Comparison of ENCODE assay signal across 19 mouse cellular contexts in genomic region chr13:83883821-83884220, GRCm38 (mm10).
DNase-seq lines count a peak whose midpoint lies in the region; ATAC-seq and TF ChIP-seq lines count a peak whose summit lies in the region.
"Had no signal": no experiment of that assay in that cellular context is flagged by ENCODE, and none has a peak within 500 bp of the region (broad histone marks: within the 10 kb centered on the region; RNA-seq: fewer than 3 reads in every experiment).

No protein-coding gene starts in this region.

- peak; percentile 71 for DNase-seq in brain, embryonic 14.5 days (ENCODE audit: low read depth)
- DNase-seq in forebrain, embryonic 10.5 days (ENCODE audit: extremely low spot score, low spot score) = no peak
- DNase-seq in forebrain, postnatal 0 days = no peak
- DNase-seq in right cerebral cortex, postnatal 10 days (ENCODE audit: low spot score in 2 of 2) = no peak
- no peak for DNase-seq in ovary, postnatal 14 days (ENCODE audit: low spot score)
- DNase-seq: adrenal gland, adult 8-10 months; cerebellum, adult 11-12 months; cerebellum, postnatal 25 days; embryo, embryonic 11 days; heart, adult 11 months; kidney, adult 8-10 months; kidney, postnatal 25 days; lung, postnatal 10 days; right cerebral cortex, adult 18-20 months; thymus, postnatal 36 days had no signal

- no peaks in the 10 kb centered on the region for H3K36me3 ChIP-seq in forebrain, embryonic 10.5 days (replicated peaks)
- H3K36me3 ChIP-seq in forebrain, postnatal 0 days (ENCODE audit: insufficient read depth) = no peaks in the 10 kb centered on the region
- no peaks in the 10 kb centered on the region for H3K36me3 ChIP-seq in midbrain, embryonic 13.5 days
- H3K36me3 ChIP-seq in kidney, embryonic 16.5 days (ENCODE audit: insufficient read depth, low read length) = no peaks in the 10 kb centered on the region
- H3K36me3 ChIP-seq: heart, embryonic 13.5 days; limb, embryonic 15.5 days had no signal

- H3K27ac ChIP-seq in forebrain, embryonic 10.5 days = peak overlapping the region; percentile 86
- H3K27ac ChIP-seq in forebrain, postnatal 0 days (ENCODE audit: low read depth, low read length) = 0 out of 2 replicates have a peak overlapping the region, but pooled peaks have one; percentile 42
- H3K27ac ChIP-seq in midbrain, embryonic 13.5 days = peak overlapping the region; percentile 78
- no peak overlapping the region for H3K27ac ChIP-seq in kidney, embryonic 16.5 days (ENCODE audit: low read length)
- H3K27ac ChIP-seq: heart, embryonic 13.5 days; limb, embryonic 15.5 days had no signal

- ATAC-seq in forebrain, postnatal 0 days = no peak
- no peak for ATAC-seq in midbrain, embryonic 13.5 days
- ATAC-seq in kidney, embryonic 16.5 days (ENCODE audit: low FRiP score, low TSS enrichment) = no peak

- peaks cover 75% of the 10 kb centered on the region for H3K4me1 ChIP-seq in forebrain, embryonic 10.5 days
- peaks cover 14% of the 10 kb centered on the region; the same call in 1 of the 2 replicates for H3K4me1 ChIP-seq in forebrain, postnatal 0 days (ENCODE audit: insufficient read depth)
- peaks cover 45% of the 10 kb centered on the region for H3K4me1 ChIP-seq in midbrain, embryonic 13.5 days (replicated peaks)
- no peaks in the 10 kb centered on the region for H3K4me1 ChIP-seq in kidney, embryonic 16.5 days (ENCODE audit: insufficient read depth, low read length)
- H3K4me1 ChIP-seq: heart, embryonic 13.5 days; limb, embryonic 15.5 days had no signal

- WGBS in forebrain, embryonic 10.5 days = 87% methylated on average over 4 of the region's 4 CpGs
- WGBS in forebrain, postnatal 0 days = 38% methylated on average over 4 of the region's 4 CpGs
- 59% methylated on average over 4 of the region's 4 CpGs for WGBS in midbrain, embryonic 13.5 days
- 83% methylated on average over 4 of the region's 4 CpGs for WGBS in kidney, embryonic 16.5 days

- no peak overlapping the region for H3K4me3 ChIP-seq in forebrain, embryonic 10.5 days
- H3K4me3 ChIP-seq in forebrain, postnatal 0 days (ENCODE audit: low read depth, low read length) = no peak overlapping the region
- no peak overlapping the region for H3K4me3 ChIP-seq in midbrain, embryonic 13.5 days (replicated peaks)
- no peak overlapping the region for H3K4me3 ChIP-seq in kidney, embryonic 16.5 days (ENCODE audit: low read length)
- H3K4me3 ChIP-seq: heart, embryonic 13.5 days; limb, embryonic 15.5 days had no signal

- H3K4me2 ChIP-seq in forebrain, postnatal 0 days (ENCODE audit: low read depth) = no peak overlapping the region
- H3K4me2 ChIP-seq in midbrain, embryonic 13.5 days (replicated peaks) = no peak overlapping the region
- no peak overlapping the region for H3K4me2 ChIP-seq in kidney, embryonic 16.5 days (replicated peaks; ENCODE audit: low read depth, low read length)
- H3K4me2 ChIP-seq: heart, embryonic 13.5 days; limb, embryonic 15.5 days had no signal

- H3K27me3 ChIP-seq in forebrain, embryonic 10.5 days (ENCODE audit: poor library complexity, severe bottlenecking) = no peaks in the 10 kb centered on the region
- no peaks in the 10 kb centered on the region for H3K27me3 ChIP-seq in forebrain, postnatal 0 days (ENCODE audit: insufficient read depth, low read length)
- H3K27me3 ChIP-seq in midbrain, embryonic 13.5 days = no peaks in the 10 kb centered on the region
- no peaks in the 10 kb centered on the region for H3K27me3 ChIP-seq in kidney, embryonic 16.5 days (ENCODE audit: insufficient read depth, low read length)
- H3K27me3 ChIP-seq: heart, embryonic 13.5 days; limb, embryonic 15.5 days had no signal

- no peak overlapping the region for H3K9ac ChIP-seq in forebrain, postnatal 0 days
- no peak overlapping the region for H3K9ac ChIP-seq in midbrain, embryonic 13.5 days (replicated peaks)
- no peak overlapping the region for H3K9ac ChIP-seq in kidney, embryonic 16.5 days (replicated peaks; ENCODE audit: low read length)
- H3K9ac ChIP-seq: heart, embryonic 13.5 days; limb, embryonic 15.5 days had no signal

- TF ChIP-seq CTCF in brain, embryonic 14.5 days (IDR thresholded peaks at IDR 0.05; ENCODE audit: borderline replicate concordance, extremely low read depth, insufficient read depth, insufficient read length) = no peak
- no peak for TF ChIP-seq CTCF in forebrain, postnatal 0 days (IDR thresholded peaks at IDR 0.05; ENCODE audit: low read depth)

- TF ChIP-seq POLR2A in brain, embryonic 14.5 days (IDR thresholded peaks at IDR 0.05; ENCODE audit: borderline replicate concordance, extremely low read depth, insufficient read depth, insufficient read length, poor library complexity, severe bottlenecking) = no peak

- no peaks in the 10 kb centered on the region for H3K9me3 ChIP-seq in forebrain, embryonic 10.5 days
- H3K9me3 ChIP-seq in forebrain, postnatal 0 days (ENCODE audit: low read length) = no peaks in the 10 kb centered on the region
- no peaks in the 10 kb centered on the region for H3K9me3 ChIP-seq in midbrain, embryonic 13.5 days
- H3K9me3 ChIP-seq in kidney, embryonic 16.5 days (ENCODE audit: low read length) = no peaks in the 10 kb centered on the region
- H3K9me3 ChIP-seq: heart, embryonic 13.5 days; limb, embryonic 15.5 days had no signal
